22 mouse cellular contexts compared by ENCODE assay signal in genomic region chr14:45964043-45964442, GRCm38 (mm10).
DNase-seq lines count a peak whose midpoint lies in the region; ATAC-seq and TF ChIP-seq lines count a peak whose summit lies in the region.
"Had no signal": no experiment of that assay in that cellular context is flagged by ENCODE, and none has a peak within 500 bp of the region (broad histone marks: within the 10 kb centered on the region; RNA-seq: fewer than 3 reads in every experiment).

No protein-coding gene starts in this region.

- intact Hi-C loops in heart, postnatal 25 days (cut with DNase I): no loop called here

- no peak overlapping the region for H3K9ac ChIP-seq in kidney, embryonic 15.5 days
- H3K9ac ChIP-seq in kidney, postnatal 0 days (ENCODE audit: low read depth, low read length): no peak overlapping the region
- H3K9ac ChIP-seq: embryonic facial prominence, embryonic 13.5 days; embryonic facial prominence, embryonic 15.5 days; forebrain, embryonic 12.5 days had no signal

- peak; percentile 86 for ATAC-seq in kidney, embryonic 15.5 days (replicated peaks; ENCODE audit: low FRiP score)
- ATAC-seq in kidney, postnatal 0 days (replicated peaks; ENCODE audit: low FRiP score, low read depth): no peak
- ATAC-seq: forebrain, embryonic 14.5 days had no signal

- no peaks in the 10 kb centered on the region for H3K4me1 ChIP-seq in kidney, embryonic 15.5 days
- H3K4me1 ChIP-seq in kidney, postnatal 0 days (replicated peaks; ENCODE audit: insufficient read depth, low read length): no peaks in the 10 kb centered on the region
- H3K4me1 ChIP-seq: embryonic facial prominence, embryonic 15.5 days; forebrain, embryonic 10.5 days; forebrain, embryonic 12.5 days had no signal

- 49% methylated on average over 7 of the region's 7 CpGs for WGBS in kidney, embryonic 15.5 days
- 40% methylated on average over 7 of the region's 7 CpGs for WGBS in kidney, postnatal 0 days

- H3K4me3 ChIP-seq in kidney, embryonic 15.5 days (replicated peaks): no peak overlapping the region
- H3K4me3 ChIP-seq in kidney, postnatal 0 days (replicated peaks; ENCODE audit: low read depth, low read length): no peak overlapping the region
- H3K4me3 ChIP-seq: embryonic facial prominence, embryonic 13.5 days; embryonic facial prominence, embryonic 15.5 days; erythroblast, embryonic 14.5 days; forebrain, embryonic 10.5 days; forebrain, embryonic 12.5 days had no signal

- H3K9me3 ChIP-seq in kidney, embryonic 15.5 days (replicated peaks): no peaks in the 10 kb centered on the region
- no peaks in the 10 kb centered on the region for H3K9me3 ChIP-seq in kidney, postnatal 0 days (replicated peaks; ENCODE audit: low read length)
- H3K9me3 ChIP-seq: embryonic facial prominence, embryonic 13.5 days; embryonic facial prominence, embryonic 15.5 days; forebrain, embryonic 10.5 days; forebrain, embryonic 12.5 days had no signal

- H3K27me3 ChIP-seq in kidney, embryonic 15.5 days: no peaks in the 10 kb centered on the region
- H3K27me3 ChIP-seq in kidney, postnatal 0 days (ENCODE audit: insufficient read depth, low read length): no peaks in the 10 kb centered on the region
- H3K27me3 ChIP-seq: embryonic facial prominence, embryonic 13.5 days; embryonic facial prominence, embryonic 15.5 days; forebrain, embryonic 12.5 days had no signal

- TF ChIP-seq CTCF in kidney, postnatal 0 days (IDR thresholded peaks at IDR 0.05; ENCODE audit: low read depth): no peak

- no peak overlapping the region for H3K4me2 ChIP-seq in kidney, embryonic 15.5 days
- H3K4me2 ChIP-seq in kidney, postnatal 0 days (ENCODE audit: low read length): no peak overlapping the region
- H3K4me2 ChIP-seq: embryonic facial prominence, embryonic 13.5 days; embryonic facial prominence, embryonic 15.5 days; forebrain, embryonic 12.5 days had no signal

- H3K27ac ChIP-seq in kidney, embryonic 15.5 days: no peak overlapping the region
- H3K27ac ChIP-seq in kidney, postnatal 0 days: no peak overlapping the region
- H3K27ac ChIP-seq: embryonic facial prominence, embryonic 15.5 days; forebrain, embryonic 10.5 days; forebrain, embryonic 12.5 days had no signal

- H3K36me3 ChIP-seq in kidney, embryonic 15.5 days: no peaks in the 10 kb centered on the region
- no peaks in the 10 kb centered on the region for H3K36me3 ChIP-seq in kidney, postnatal 0 days (ENCODE audit: insufficient read depth, low read length)
- H3K36me3 ChIP-seq: embryonic facial prominence, embryonic 13.5 days; embryonic facial prominence, embryonic 15.5 days; forebrain, embryonic 10.5 days; forebrain, embryonic 12.5 days had no signal

- peak; percentile 85 for DNase-seq in heart, adult 11 months
- no peak for DNase-seq in heart, postnatal 25 days (ENCODE audit: low spot score)
- DNase-seq in kidney, adult 18-20 months: no peak
- peak; percentile 27 for DNase-seq in kidney, postnatal 0 days (ENCODE audit: low spot score)
- no peak for DNase-seq in kidney, postnatal 36 days
- DNase-seq: adrenal gland, adult 2 months; adrenal gland, postnatal 10 days; adrenal gland, postnatal 25 days; cerebellum, adult 11 months; cerebellum, adult 18-20 months; cerebellum, adult 8-10 months; cerebellum, adult 9-11 months; cerebellum, postnatal 14 days; cerebellum, postnatal 36 days; embryo, embryonic 11 days had no signal

Comparison
In these comparisons a context has a peak if more than half of its experiments do, and no peak if none do; other contexts are left out.
1. DNase-seq: peak in heart, adult 11 months (single experiment) and kidney, postnatal 0 days (single experiment); none in heart, postnatal 25 days (single experiment), kidney, adult 18-20 months (single experiment) and kidney, postnatal 36 days (0 of 2).